Mouse (Mus musculus) G1E (cell line): ENCODE data around the gene Rsph10b.

Experiments used
- CTCF ChIP-seq: IDR thresholded peaks from 2 replicates; pipeline ENCODE4 v1.5.1; 2012; ENCODE audit warnings: low read depth, low read length, inconsistent platforms, mixed read lengths
- TAL1 ChIP-seq: conservative IDR thresholded peaks from 2 replicates; pipeline ENCODE4 v1.6.1; 2012; ENCODE audit warnings: low read depth, low read length, inconsistent platforms, mixed read lengths

DNA sequence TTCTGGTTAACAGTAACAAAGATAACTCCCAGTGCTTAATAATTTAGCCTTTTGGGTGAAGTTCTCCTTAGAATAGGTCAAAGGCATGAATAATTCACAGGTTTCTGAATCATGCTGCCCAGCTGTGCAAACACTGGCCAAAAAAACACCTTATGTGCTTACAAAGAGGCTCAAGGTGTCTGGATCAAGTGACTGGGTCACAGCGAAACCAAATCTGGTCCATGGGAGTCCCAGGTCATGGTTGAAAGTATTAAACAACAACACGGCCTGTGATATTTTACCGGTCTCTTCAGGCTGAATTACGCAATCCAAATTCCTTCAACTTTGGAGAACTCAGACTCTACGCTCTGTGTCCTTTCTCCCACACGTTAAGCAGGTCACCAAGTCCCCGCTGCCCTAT is 99.7 kb downstream of the Rsph10b start:
- TF ChIP-seq CTCF, result no peak
- TF ChIP-seq TAL1, result no peak
